Mouse (Mus musculus): ENCODE measurements around the gene Cacna1a. TPM values are rescaled to one million over a fixed set of nuclear protein-coding genes. Genes with fewer than 3 reads are reported as not detected.
A peak's percentile ranks its signal among the peaks of the same experiment; 100 is the strongest.

Cacna1a gene
- polyA plus RNA-seq, 1 experiment from 2014 or later = 6.6 TPM

DNA sequence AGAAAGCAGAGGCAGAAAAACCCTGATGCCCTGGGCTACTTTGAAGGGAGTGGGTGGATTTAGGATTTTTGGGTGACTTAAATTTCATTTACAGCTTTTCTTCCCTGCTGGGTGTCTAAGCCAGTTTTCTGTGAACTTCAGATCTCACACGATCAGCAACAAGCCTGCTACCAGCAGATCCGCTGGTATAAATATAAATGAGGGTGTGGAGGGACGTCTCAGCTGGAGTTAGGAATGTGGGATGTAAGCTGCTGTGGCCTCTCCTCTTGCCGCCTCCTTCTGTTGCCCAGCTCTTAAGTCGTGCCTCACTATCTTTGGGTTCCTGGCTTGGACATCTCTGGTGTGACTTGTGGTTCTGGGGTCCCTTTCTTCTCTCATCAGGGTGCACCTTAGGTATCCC, 41.3 kb downstream of the Cacna1a start:
- TF ChIP-seq CTCF (IDR thresholded peaks at IDR 0.05; ENCODE audit: low read depth) = no peak
- Histone ChIP-seq H3K9me3 (replicated peaks; ENCODE audit: low read length) (no peaks in the 10 kb centered on the region), H3K27me3 (ENCODE audit: insufficient read depth, low read length) (no peaks in the 10 kb centered on the region), H3K4me3 (replicated peaks; ENCODE audit: low read depth, low read length) (no peak overlapping the region), H3K9ac (ENCODE audit: low read depth, low read length) (no peak overlapping the region), H3K27ac (no peak overlapping the region), H3K4me2 (ENCODE audit: low read length) (no peak overlapping the region), H3K4me1 (replicated peaks; ENCODE audit: insufficient read depth, low read length) (no peaks in the 10 kb centered on the region), H3K36me3 (ENCODE audit: insufficient read depth, low read length) (no peaks in the 10 kb centered on the region)
- no peak for ATAC-seq (replicated peaks; ENCODE audit: low FRiP score, low read depth)
- DNase-seq (ENCODE audit: low spot score) = no peak
- 34% methylated on average over 5 of the region's 5 CpGs for WGBS

DNA sequence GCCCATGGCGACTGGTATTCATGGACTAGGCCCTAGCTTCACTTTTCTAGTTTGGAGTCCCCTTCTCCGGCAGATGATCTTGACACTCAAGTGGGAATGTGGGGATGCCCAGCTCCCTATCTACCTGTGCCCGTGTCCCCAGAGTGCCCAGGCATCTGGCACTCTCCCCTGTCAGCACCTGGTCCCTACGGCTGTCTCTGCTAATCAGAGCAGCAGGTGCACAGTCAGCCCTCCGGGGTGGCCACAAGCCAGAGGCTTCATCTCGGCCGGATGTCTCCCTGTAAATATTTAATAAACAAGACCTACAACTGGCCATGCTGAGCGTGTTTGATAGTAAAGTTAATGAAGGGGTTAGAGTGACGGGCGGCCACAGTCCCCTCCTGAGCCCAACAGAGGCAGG, 47.1 kb downstream of the Cacna1a start:
- H3K4me2 ChIP-seq (ENCODE audit: low read length) = no peak overlapping the region
- H3K4me3 ChIP-seq (replicated peaks; ENCODE audit: low read depth, low read length) = no peak overlapping the region
- TF ChIP-seq CTCF (IDR thresholded peaks at IDR 0.05; ENCODE audit: low read depth) = no peak
- no peaks in the 10 kb centered on the region for H3K27me3 ChIP-seq (ENCODE audit: insufficient read depth, low read length)
- H3K9ac ChIP-seq (ENCODE audit: low read depth, low read length) = no peak overlapping the region
- WGBS = 61% methylated on average over 10 of the region's 10 CpGs
- H3K4me1 ChIP-seq (replicated peaks; ENCODE audit: insufficient read depth, low read length) = no peaks in the 10 kb centered on the region
- no peak overlapping the region for H3K27ac ChIP-seq
- no peak for DNase-seq (ENCODE audit: low spot score)
- H3K36me3 ChIP-seq (ENCODE audit: insufficient read depth, low read length) = no peaks in the 10 kb centered on the region
- no peak for ATAC-seq (replicated peaks; ENCODE audit: low FRiP score, low read depth)
- no peaks in the 10 kb centered on the region for H3K9me3 ChIP-seq (replicated peaks; ENCODE audit: low read length)

DNA sequence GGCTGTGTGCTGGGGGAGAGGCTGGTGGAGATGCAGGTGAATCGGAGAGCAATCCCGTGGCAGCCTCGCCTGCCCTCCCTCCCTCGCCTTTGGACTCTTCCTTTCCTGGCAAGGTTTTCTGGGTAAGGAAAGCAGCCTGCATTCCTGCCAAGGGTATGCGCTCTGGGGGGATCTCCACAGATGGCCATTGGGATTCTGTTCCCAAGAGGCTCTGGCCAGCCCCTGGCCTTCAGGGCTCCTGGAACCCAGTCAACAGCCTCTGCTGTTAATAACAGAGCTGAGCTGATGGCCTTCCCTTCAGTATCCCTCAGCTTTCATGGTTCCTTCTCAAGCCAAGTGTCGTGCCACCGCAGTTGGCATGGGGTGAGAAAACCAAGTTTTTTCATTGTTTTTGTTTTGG, 51.6 kb downstream of the Cacna1a start:
- no peak overlapping the region for H3K4me2 ChIP-seq (ENCODE audit: low read length)
- DNase-seq (ENCODE audit: low spot score) = no peak
- H3K4me3 ChIP-seq (replicated peaks; ENCODE audit: low read depth, low read length) = no peak overlapping the region
- no peak for ATAC-seq (replicated peaks; ENCODE audit: low FRiP score, low read depth)
- no peaks in the 10 kb centered on the region for H3K4me1 ChIP-seq (replicated peaks; ENCODE audit: insufficient read depth, low read length)
- no peak for TF ChIP-seq CTCF (IDR thresholded peaks at IDR 0.05; ENCODE audit: low read depth)
- H3K9me3 ChIP-seq (replicated peaks; ENCODE audit: low read length) = no peaks in the 10 kb centered on the region
- H3K9ac ChIP-seq (ENCODE audit: low read depth, low read length) = no peak overlapping the region
- no peaks in the 10 kb centered on the region for H3K27me3 ChIP-seq (ENCODE audit: insufficient read depth, low read length)
- no peak overlapping the region for H3K27ac ChIP-seq
- 95% methylated on average over 7 of the region's 7 CpGs for WGBS
- no peaks in the 10 kb centered on the region for H3K36me3 ChIP-seq (ENCODE audit: insufficient read depth, low read length)

DNA sequence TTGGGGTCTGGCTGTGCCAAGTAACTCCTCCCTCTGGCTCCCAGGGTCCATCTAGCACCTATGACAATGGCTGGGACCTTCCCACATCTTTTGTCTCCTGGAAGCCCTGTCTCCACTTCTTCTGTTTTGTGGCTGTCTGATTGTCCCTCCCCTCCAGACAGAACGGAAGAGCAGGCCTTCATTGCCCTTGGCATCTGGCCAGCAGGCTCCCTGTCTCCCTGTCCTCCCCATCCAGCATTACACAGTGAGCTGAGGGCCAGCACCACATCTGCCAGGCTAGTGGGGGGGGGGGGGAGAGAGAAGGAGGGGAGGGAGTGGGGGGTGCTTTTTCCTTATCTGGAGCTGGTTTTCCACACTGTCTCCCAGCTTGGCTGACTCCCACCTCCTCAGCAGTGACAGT, 53.8 kb downstream of the Cacna1a start:
- Histone ChIP-seq H3K9ac (ENCODE audit: low read depth, low read length) (no peak overlapping the region), H3K27me3 (ENCODE audit: insufficient read depth, low read length) (no peaks in the 10 kb centered on the region), H3K27ac (no peak overlapping the region), H3K9me3 (replicated peaks; ENCODE audit: low read length) (no peaks in the 10 kb centered on the region), H3K36me3 (ENCODE audit: insufficient read depth, low read length) (no peaks in the 10 kb centered on the region), H3K4me2 (ENCODE audit: low read length) (no peak overlapping the region), H3K4me1 (replicated peaks; ENCODE audit: insufficient read depth, low read length) (no peaks in the 10 kb centered on the region), H3K4me3 (replicated peaks; ENCODE audit: low read depth, low read length) (no peak overlapping the region)
- no peak for TF ChIP-seq CTCF (IDR thresholded peaks at IDR 0.05; ENCODE audit: low read depth)
- ATAC-seq (replicated peaks; ENCODE audit: low FRiP score, low read depth) (no peak), DNase-seq (ENCODE audit: low spot score) (peak; percentile 7)
- WGBS = 6% methylated on average over 1 of the region's 1 CpGs

DNA sequence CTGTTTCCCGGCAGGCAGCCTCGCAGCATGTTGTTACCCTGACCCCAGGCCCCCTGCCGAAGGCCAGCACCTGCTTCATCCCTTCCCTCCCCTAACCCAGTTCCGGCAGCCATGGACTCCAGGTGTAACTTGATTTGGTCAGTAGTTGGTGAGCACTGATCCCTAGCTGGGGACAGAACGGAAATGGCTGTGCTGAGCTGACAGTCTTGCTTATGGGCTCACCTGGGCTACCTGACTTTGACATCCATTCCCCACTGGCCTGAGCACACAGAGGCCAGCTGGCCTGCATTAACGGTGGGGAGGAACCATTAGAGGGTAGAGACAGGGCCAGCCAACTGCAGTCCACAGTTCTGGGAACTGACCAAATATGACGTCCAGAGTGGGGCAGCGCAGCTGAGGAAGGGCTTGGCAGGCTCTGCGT, 58.3 kb downstream of the Cacna1a start:
- Histone ChIP-seq H3K9me3 (replicated peaks; ENCODE audit: low read length) (no peaks in the 10 kb centered on the region), H3K27me3 (ENCODE audit: insufficient read depth, low read length) (no peaks in the 10 kb centered on the region), H3K4me3 (replicated peaks; ENCODE audit: low read depth, low read length) (no peak overlapping the region), H3K4me2 (ENCODE audit: low read length) (no peak overlapping the region), H3K36me3 (ENCODE audit: insufficient read depth, low read length) (no peaks in the 10 kb centered on the region), H3K27ac (no peak overlapping the region), H3K4me1 (replicated peaks; ENCODE audit: insufficient read depth, low read length) (no peaks in the 10 kb centered on the region), H3K9ac (ENCODE audit: low read depth, low read length) (no peak overlapping the region)
- DNase-seq (ENCODE audit: low spot score) = no peak
- no peak for ATAC-seq (replicated peaks; ENCODE audit: low FRiP score, low read depth)
- no peak for TF ChIP-seq CTCF (IDR thresholded peaks at IDR 0.05; ENCODE audit: low read depth)
- WGBS = 85% methylated on average over 9 of the region's 9 CpGs

DNA sequence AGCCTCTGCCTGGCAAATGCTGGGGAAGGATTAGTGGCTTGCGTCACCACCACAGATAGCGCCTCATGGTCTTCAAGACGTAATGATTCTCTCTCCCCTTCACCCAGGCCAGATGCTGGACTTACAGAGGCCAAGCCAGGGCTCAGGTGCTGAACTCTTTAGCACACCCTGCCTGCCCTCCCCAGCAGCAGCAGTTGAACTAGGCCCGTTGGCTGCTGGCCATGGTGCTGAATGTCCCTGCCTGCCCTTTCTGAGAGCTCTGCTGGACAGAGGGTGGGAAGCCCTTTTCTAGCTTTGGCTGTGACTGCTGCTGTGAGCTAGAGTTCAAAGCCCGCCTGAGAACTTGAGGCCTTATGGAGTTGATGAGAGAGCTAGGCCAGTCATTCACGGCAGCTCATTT, 66.3 kb downstream of the Cacna1a start:
- DNase-seq (ENCODE audit: low spot score) = peak; percentile 79
- ATAC-seq (replicated peaks; ENCODE audit: low FRiP score, low read depth) = no peak
- no peak overlapping the region for H3K9ac ChIP-seq (ENCODE audit: low read depth, low read length)
- H3K27ac ChIP-seq = no peak overlapping the region
- no peaks in the 10 kb centered on the region for H3K4me1 ChIP-seq (replicated peaks; ENCODE audit: insufficient read depth, low read length)
- TF ChIP-seq CTCF (IDR thresholded peaks at IDR 0.05; ENCODE audit: low read depth) = peak; percentile 58; the same call in 1 of the 2 replicates
- no peaks in the 10 kb centered on the region for H3K36me3 ChIP-seq (ENCODE audit: insufficient read depth, low read length)
- no peak overlapping the region for H3K4me3 ChIP-seq (replicated peaks; ENCODE audit: low read depth, low read length)
- no peaks in the 10 kb centered on the region for H3K27me3 ChIP-seq (ENCODE audit: insufficient read depth, low read length)
- 30% methylated on average over 6 of the region's 6 CpGs for WGBS
- H3K9me3 ChIP-seq (replicated peaks; ENCODE audit: low read length) = no peaks in the 10 kb centered on the region
- no peak overlapping the region for H3K4me2 ChIP-seq (ENCODE audit: low read length)

DNA sequence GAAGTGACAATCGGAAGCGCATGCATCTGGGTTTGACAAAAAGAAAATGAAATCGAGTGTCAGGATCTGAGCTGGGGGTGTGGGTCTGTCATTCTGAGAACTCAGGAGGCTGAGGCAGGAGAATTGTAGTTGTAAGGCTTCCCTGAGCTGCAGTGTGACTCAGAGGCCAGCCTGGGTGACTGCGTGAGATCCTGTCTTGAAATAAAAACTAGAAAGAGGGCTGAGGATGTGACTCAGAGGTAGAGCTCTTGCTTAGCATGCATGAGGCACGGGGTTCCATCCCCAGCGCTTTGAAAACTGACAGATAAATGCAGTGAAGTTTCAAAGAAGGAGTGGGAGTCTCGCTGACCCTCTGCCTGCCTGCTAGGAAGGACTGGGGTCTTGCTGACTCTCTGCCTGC, 70.6 kb downstream of the Cacna1a start:
- Histone ChIP-seq H3K4me1 (replicated peaks; ENCODE audit: insufficient read depth, low read length) (no peaks in the 10 kb centered on the region), H3K36me3 (ENCODE audit: insufficient read depth, low read length) (no peaks in the 10 kb centered on the region), H3K4me3 (replicated peaks; ENCODE audit: low read depth, low read length) (no peak overlapping the region), H3K4me2 (ENCODE audit: low read length) (no peak overlapping the region), H3K9ac (ENCODE audit: low read depth, low read length) (no peak overlapping the region), H3K27me3 (ENCODE audit: insufficient read depth, low read length) (no peaks in the 10 kb centered on the region), H3K27ac (no peak overlapping the region), H3K9me3 (replicated peaks; ENCODE audit: low read length) (no peaks in the 10 kb centered on the region)
- no peak for TF ChIP-seq CTCF (IDR thresholded peaks at IDR 0.05; ENCODE audit: low read depth)
- 69% methylated on average over 7 of the region's 7 CpGs for WGBS
- no peak for DNase-seq (ENCODE audit: low spot score)
- ATAC-seq (replicated peaks; ENCODE audit: low FRiP score, low read depth) = no peak
